Mouse (Mus musculus): ENCODE data around the gene Vat1. TPM values are rescaled to one million over a fixed set of nuclear protein-coding genes. Genes with fewer than 3 reads are reported as not detected.

Gene Vat1
- polyA plus RNA-seq, 1 experiment from 2014 or later, result 81.3 TPM

DNA sequence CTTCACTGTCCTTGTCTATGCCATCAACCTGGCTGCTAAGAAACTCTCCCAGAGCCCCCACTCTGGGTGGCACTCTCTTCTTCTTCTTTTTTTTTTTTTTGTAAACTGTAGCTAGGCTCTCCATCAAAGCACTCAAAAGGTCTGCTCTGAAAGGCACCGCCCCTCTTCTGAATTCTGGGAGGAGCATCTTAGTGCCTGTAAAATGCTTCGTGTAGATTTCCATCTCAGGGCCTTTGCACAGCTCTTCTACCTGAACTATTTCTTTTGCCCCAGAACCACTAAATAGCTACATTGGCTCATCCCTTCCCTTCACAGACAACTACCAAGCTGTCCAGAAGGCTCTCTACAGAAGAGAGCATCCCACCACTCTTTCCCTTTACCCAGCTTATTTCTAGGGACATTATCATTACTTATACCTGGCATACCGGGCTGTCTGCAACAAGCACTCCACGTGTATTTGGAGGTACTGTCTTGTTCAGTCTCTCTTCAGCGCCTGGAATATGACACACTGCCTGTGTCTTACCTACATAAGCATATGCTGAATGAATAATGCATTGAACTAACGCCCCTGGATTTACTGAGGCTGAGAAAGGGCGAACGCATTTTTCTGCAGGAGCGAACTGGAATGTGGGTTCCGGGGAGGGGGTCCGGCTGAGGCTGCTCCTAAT lies 49.5 kb downstream of the Vat1 start:
- Histone ChIP-seq H3K9me3 (no peaks in the 10 kb centered on the region), H3K4me1 (peaks cover 7% of the 10 kb centered on the region), H3K4me3 (peak overlapping the region; percentile 82), H3K9ac (peak overlapping the region; percentile 81), H3K4me2 (peak overlapping the region; percentile 68), H3K27ac (peak overlapping the region; percentile 82), H3K27me3 (no peaks in the 10 kb centered on the region), H3K36me3 (peaks cover 22% of the 10 kb centered on the region)
- ATAC-seq (ENCODE audit: insufficient number of reproducible peaks, low FRiP score, low TSS enrichment, low read depth), result peak; percentile 12; the same call in 1 of the 2 replicates
- 2% methylated on average over 11 of the region's 11 CpGs for WGBS

DNA sequence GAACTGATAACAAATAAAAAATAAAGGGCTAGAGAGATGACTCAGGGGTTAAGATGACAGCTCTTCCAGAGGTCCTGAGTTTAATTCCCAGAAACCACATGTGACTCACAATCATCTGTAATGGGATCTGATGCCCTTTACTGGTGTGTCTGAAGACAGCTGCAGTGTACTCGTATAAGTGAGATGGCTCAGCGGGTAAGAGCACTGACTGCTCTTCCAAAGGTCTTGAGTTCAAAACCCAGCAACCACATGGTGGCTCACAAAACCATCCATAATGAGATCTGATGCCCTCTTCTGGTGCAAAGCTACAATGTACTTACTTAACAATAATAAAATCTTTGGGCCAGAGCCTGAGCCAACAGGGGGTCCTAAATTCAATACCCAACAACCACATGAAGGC lies 50.7 kb downstream of the Vat1 start:
- Histone ChIP-seq H3K27me3 (no peaks in the 10 kb centered on the region), H3K9me3 (no peaks in the 10 kb centered on the region), H3K4me2 (no peak overlapping the region), H3K4me1 (peaks cover 7% of the 10 kb centered on the region), H3K4me3 (no peak overlapping the region), H3K36me3 (peaks cover 35% of the 10 kb centered on the region), H3K9ac (no peak overlapping the region), H3K27ac (no peak overlapping the region)
- no peak for ATAC-seq (ENCODE audit: insufficient number of reproducible peaks, low FRiP score, low TSS enrichment, low read depth)
- 86% methylated on average over 2 of the region's 2 CpGs for WGBS

Small RNAs within 50 kb of the gene (microRNA-seq; reads per million reads assigned to microRNA genes)
- gene Mir6929, result not detected

Other genes with a start within 250 kb of the Vat1 start
- gene Ezh1, start 239.8 kb downstream of the Vat1 start, polyA plus RNA-seq (2015; fragmentation: Nextera tagmentation; extraction: Ambion mirVana), result 15.6 and 17.6 TPM in 2 replicates
- gene Ramp2, start 220.2 kb downstream of the Vat1 start, polyA plus RNA-seq (2015; fragmentation: Nextera tagmentation; extraction: Ambion mirVana), result 99.6 and 110 TPM in 2 replicates
- 112 and 120 TPM in 2 replicates for gene Vps25, start 212.5 kb downstream of the Vat1 start, polyA plus RNA-seq (2015; fragmentation: Nextera tagmentation; extraction: Ambion mirVana)
- gene Wnk4, start 205.7 kb downstream of the Vat1 start, polyA plus RNA-seq (2015; fragmentation: Nextera tagmentation; extraction: Ambion mirVana), result 7.9 and 9.9 TPM in 2 replicates
- 0.70 and 1.3 TPM in 2 replicates for gene Cntd1, start 187.2 kb downstream of the Vat1 start, polyA plus RNA-seq (2015; fragmentation: Nextera tagmentation; extraction: Ambion mirVana)
- gene Coa3, start 187.1 kb downstream of the Vat1 start, polyA plus RNA-seq (2015; fragmentation: Nextera tagmentation; extraction: Ambion mirVana), result 148 and 154 TPM in 2 replicates
- gene Becn1, start 163.9 kb downstream of the Vat1 start, polyA plus RNA-seq (2015; fragmentation: Nextera tagmentation; extraction: Ambion mirVana), result 128 and 137 TPM in 2 replicates
- gene Psme3, start 150.0 kb downstream of the Vat1 start, polyA plus RNA-seq (2015; fragmentation: Nextera tagmentation; extraction: Ambion mirVana), result 116 and 125 TPM in 2 replicates
- 1.0 and 1.2 TPM in 2 replicates for gene Aoc2, start 141.2 kb downstream of the Vat1 start, polyA plus RNA-seq (2015; fragmentation: Nextera tagmentation; extraction: Ambion mirVana)
- 0.90 and 1.5 TPM in 2 replicates for gene Aoc3, start 135.6 kb downstream of the Vat1 start, polyA plus RNA-seq (2015; fragmentation: Nextera tagmentation; extraction: Ambion mirVana)
- gene G6pc, start 98.7 kb downstream of the Vat1 start, polyA plus RNA-seq (2015; fragmentation: Nextera tagmentation; extraction: Ambion mirVana), result not detected in 2 replicates
- 52.6 and 57.2 TPM in 2 replicates for gene Aarsd1, start 48.6 kb downstream of the Vat1 start, polyA plus RNA-seq (2015; fragmentation: Nextera tagmentation; extraction: Ambion mirVana)
- 11.8 and 18.3 TPM in 2 replicates for gene Gm27029, start 41.4 kb downstream of the Vat1 start, polyA plus RNA-seq (2015; fragmentation: Nextera tagmentation; extraction: Ambion mirVana)
- 19.3 and 19.5 TPM in 2 replicates for gene Rundc1, start 41.1 kb downstream of the Vat1 start, polyA plus RNA-seq (2015; fragmentation: Nextera tagmentation; extraction: Ambion mirVana)
- 15.5 and 36.1 TPM in 2 replicates for gene Ptges3l, start 40.9 kb downstream of the Vat1 start, polyA plus RNA-seq (2015; fragmentation: Nextera tagmentation; extraction: Ambion mirVana)
- 262 and 315 TPM in 2 replicates for gene Rpl27, start 23.9 kb downstream of the Vat1 start, polyA plus RNA-seq (2015; fragmentation: Nextera tagmentation; extraction: Ambion mirVana)
- gene Ifi35, start 17.8 kb downstream of the Vat1 start, polyA plus RNA-seq (2015; fragmentation: Nextera tagmentation; extraction: Ambion mirVana), result 23.2 and 25.1 TPM in 2 replicates
- 10.3 and 11.9 TPM in 2 replicates for gene Rnd2, start 1.2 kb downstream of the Vat1 start, polyA plus RNA-seq (2015; fragmentation: Nextera tagmentation; extraction: Ambion mirVana)
- 7.2 and 8.6 TPM in 2 replicates for gene Brca1, start 85.7 kb upstream of the Vat1 start, polyA plus RNA-seq (2015; fragmentation: Nextera tagmentation; extraction: Ambion mirVana)
- 72.6 and 74.1 TPM in 2 replicates for gene Nbr1, start 85.9 kb upstream of the Vat1 start, polyA plus RNA-seq (2015; fragmentation: Nextera tagmentation; extraction: Ambion mirVana)
- gene Tmem106a, start 116.0 kb upstream of the Vat1 start, polyA plus RNA-seq (2015; fragmentation: Nextera tagmentation; extraction: Ambion mirVana), result 7.0 and 7.7 TPM in 2 replicates
- gene Gm11634, start 133.0 kb upstream of the Vat1 start, polyA plus RNA-seq (2015; fragmentation: Nextera tagmentation; extraction: Ambion mirVana), result not detected in 2 replicates
- gene Rdm1, start 161.0 kb upstream of the Vat1 start, polyA plus RNA-seq (2015; fragmentation: Nextera tagmentation; extraction: Ambion mirVana), result 44.1 and 47.8 TPM in 2 replicates
- gene Arl4d, start 199.3 kb upstream of the Vat1 start, polyA plus RNA-seq (2015; fragmentation: Nextera tagmentation; extraction: Ambion mirVana), result 6.1 and 7.2 TPM in 2 replicates

All from limb, embryonic 15.5 days (tissue).